Mouse (Mus musculus) urinary bladder, postnatal 14 days (tissue): ENCODE measurements around the gene Iscu.
A peak's percentile ranks its signal among the peaks of the same experiment; 100 is the strongest.
"Not testable (repeated sequence)": the region's sequence is repeated elsewhere in the genome, so short reads cannot be mapped to it uniquely, and the experiment has no call there.

Experiments
- DNase-seq: peaks from one replicate; pipeline ENCODE4 v3.0.0; 2021; ENCODE audit warnings: low spot score

Iscu gene

GRCm38 (mm10) chr5:113755347-113756030 is 17.1 kb upstream of the Iscu start:
- no peak for DNase-seq

DNA sequence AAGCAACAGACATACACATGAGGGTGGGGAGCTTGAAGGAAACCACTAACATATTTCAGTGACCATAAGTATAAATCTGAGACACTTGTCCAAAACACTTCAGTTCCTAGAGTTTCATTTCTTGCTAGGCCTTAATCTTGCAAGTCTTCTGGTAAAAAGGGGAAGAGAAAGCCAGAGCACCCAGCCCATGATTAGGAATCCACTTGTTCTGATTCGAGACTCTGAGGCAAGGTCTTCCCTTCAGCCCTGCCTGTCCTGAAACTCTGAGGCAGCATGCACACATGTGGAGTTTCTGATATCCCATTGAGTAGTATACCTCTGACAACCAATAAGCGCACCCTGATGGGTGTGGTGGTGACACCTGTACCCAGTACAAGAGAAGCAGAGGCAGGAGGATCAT is 11.0 kb upstream of the Iscu start:
- DNase-seq = no peak

- DNase-seq = no peak
Observed at GRCm38 (mm10) chr5:113764426-113764825, 8.1 kb upstream of the Iscu start.

- DNase-seq = no peak
Observed at GRCm38 (mm10) chr5:113765641-113766526, 6.7 kb upstream of the Iscu start.

- no peak for DNase-seq
Observed at GRCm38 (mm10) chr5:113768806-113769205, 3.7 kb upstream of the Iscu start.

DNA sequence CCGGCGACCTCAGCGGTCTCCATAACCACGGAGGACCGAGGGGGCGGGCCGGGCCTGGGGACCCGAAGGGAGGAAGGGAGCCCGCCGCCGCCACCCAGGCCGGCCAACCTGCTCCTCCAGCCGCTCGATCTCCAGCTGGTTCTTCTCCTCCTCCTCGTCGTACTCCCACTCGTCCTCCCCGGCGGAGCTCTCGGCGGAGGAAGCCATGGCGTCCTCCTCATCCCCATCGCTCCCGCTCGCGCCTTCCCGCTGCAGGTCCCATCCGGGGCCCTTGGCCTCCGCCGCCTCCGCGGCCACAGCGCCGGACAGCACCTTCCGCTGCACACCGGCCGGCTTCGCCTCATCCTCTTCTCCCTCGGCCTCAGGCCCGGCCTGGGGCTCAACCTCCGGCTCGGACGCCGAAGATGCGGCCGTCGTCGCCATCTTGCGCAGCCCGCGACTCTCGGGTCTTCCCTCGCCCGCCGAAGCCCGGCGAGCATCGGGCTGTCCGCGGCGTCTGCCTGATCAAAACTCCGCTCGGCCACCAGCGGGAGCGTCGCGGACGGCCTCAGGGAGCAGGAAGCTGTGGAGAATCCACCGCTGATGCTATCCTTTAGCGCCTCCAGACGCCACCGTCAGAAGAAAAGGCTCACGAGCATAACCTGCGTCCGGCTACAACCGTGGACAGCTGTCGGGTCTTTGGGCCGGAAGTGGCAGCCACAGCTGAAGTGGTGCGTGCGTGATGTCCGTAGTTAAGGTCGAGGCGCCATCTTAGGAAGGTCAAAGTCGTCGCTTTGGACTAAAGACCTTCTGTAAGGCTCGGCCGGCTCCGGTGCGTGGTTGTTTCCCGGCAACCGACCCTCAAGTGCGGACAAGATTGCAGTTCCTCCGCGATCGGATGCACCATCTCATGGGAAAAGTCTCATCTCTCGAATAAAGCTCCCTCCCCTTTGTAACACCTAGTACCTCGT is 1.1 kb upstream of the Iscu start:
- DNase-seq = peak; percentile 86

- no peak for DNase-seq
Observed at GRCm38 (mm10) chr5:113772905-113773519, 464 bp downstream of the Iscu start.

- peak; percentile 89 for DNase-seq
Observed at GRCm38 (mm10) chr5:113773664-113774063, 1.1 kb downstream of the Iscu start.

DNA sequence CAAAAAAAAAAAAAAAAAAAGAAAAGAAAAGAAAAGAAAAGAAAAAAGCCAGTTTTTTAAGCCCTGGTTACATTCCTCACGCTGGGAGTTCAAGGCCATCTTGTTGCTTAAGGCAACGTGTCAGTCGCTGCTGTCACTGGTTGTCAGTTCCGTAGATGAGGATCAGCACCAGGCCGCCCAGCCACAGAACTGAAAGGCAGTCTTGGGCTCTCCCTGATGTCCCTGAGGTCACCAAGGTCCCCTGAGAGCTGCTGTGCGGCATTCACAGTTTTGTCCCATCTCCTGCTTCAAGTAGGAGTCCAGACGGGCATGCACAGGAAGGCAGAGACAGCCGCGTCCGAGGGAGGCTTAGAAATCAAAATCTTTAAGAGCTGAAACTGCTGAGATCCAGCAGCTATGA is 3.0 kb downstream of the Iscu start:
- DNase-seq = no peak

GRCm38 (mm10) chr5:113776128-113776895 is 3.8 kb downstream of the Iscu start:
- DNase-seq = no peak

- DNase-seq = no peak
Observed at GRCm38 (mm10) chr5:113776896-113777226, 4.3 kb downstream of the Iscu start.

DNA sequence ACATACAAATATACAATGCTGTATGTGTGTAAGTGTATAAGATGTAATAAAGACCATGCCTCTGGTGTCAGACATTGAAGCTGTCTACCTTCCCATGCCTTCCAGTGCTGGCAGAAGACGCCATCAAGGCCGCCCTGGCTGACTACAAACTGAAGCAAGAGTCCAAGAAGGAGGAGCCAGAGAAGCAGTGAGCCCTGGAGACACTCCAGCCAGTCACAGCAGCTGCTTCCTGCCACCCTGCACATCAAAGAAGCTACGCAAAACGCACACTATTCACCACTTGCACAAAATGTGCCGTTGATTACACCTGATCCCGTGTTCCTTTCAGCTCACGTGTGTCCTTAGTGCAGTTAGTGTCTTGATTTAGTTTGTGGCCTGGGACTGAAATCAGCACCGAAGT is 5.2 kb downstream of the Iscu start:
- DNase-seq = not testable (repeated sequence)

DNA sequence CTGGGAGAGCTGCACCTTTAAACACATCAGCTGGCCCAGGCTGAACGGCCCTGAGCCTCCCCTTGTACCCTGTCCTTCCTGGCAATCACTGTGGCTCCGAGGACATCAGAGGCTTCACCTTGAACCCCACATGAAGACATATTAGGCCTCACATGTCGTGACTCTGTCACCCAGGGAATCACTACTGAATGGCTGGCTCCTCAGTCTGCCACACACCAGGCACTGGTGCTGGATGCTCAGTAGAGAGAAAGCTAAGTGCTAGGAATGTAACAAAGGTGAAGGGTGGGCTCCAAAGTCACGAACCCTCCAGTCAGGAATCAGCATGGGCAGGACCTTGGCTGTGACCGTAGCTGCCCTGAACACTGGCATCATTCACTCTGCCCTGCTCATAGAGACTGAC is 7.0 kb downstream of the Iscu start:
- DNase-seq = no peak

GRCm38 (mm10) chr5:113780082-113780752 is 7.7 kb downstream of the Iscu start:
- DNase-seq = no peak

GRCm38 (mm10) chr5:113780763-113781162 is 8.2 kb downstream of the Iscu start:
- no peak for DNase-seq

DNA sequence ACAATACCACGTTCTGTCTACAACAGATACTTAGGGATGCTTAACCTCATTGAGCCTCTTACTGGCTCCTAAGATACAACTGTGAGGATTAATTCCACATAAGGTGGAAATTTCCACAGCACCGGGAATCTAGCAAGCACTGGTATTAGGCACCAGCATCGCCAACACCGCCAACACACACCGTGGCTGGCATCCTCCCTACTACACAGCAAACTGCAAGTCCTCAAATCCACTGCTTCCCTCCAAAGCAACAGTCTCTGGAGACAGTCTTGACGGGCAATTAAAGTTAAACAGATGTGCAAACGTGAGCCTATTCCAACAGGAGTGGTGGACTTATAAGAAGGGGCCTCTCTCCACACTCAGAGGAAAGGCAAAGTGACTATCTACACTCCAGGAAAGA is 8.7 kb downstream of the Iscu start:
- no peak for DNase-seq

DNA sequence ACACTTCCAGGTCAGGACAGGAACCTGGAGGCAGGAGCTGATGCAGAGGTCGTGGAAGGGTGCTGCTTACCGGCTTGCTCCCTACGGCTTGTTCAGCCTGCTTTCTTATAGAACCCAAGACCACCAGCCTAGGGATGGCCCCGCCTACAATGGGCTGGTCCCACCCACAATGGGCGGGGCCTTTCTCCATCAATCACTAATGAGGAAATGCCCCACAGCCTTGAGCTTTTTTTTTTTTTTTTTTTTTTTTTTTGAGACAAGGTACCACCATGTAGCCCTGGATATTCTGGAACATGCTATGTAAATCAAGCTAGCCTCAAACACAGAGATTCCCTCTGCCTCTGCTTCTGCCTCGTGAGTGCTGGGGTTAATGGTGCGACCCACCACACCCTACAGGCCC is 9.3 kb downstream of the Iscu start:
- no peak for DNase-seq

DNA sequence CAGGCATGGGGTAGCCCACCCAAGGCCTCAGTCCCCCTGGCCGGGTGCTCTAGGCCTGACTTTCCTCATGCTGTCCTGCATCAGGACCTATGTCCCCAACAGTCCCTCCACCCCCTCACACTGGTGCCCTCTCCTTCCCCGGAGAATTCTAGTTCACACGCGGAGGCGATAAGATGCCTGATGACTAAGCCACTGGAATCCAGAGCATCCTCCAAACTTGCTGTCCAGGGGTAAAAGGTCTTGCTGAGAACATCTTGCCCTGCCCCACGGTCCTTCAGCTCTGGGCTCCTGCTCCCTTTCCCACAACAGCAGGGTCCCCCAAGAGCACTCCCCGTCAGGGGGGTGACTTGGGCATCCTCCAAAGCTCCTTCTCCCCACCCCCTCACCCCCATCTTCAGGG is 10.1 kb downstream of the Iscu start:
- peak; percentile 25 for DNase-seq

- peak; percentile 60 for DNase-seq
Observed at GRCm38 (mm10) chr5:113783581-113784001, 11.0 kb downstream of the Iscu start.

GRCm38 (mm10) chr5:113784104-113784503 is 11.6 kb downstream of the Iscu start:
- DNase-seq = peak; percentile 37

- no peak for DNase-seq
Observed at GRCm38 (mm10) chr5:113786985-113787384, 14.4 kb downstream of the Iscu start.
